Mouse (Mus musculus) heart, postnatal 0 days (tissue): ENCODE measurements around the gene Poln.

Source experiments
- CTCF ChIP-seq: IDR thresholded peaks from 2 replicates; pipeline ENCODE4 v1.5.1; 2016; ENCODE audit warnings: antibody characterized with exemption, control low read depth, low read depth
- EP300 ChIP-seq: IDR thresholded peaks from 2 replicates; pipeline ENCODE4 v1.6.1; 2016; ENCODE audit warnings: antibody characterized with exemption, low read depth

DNA sequence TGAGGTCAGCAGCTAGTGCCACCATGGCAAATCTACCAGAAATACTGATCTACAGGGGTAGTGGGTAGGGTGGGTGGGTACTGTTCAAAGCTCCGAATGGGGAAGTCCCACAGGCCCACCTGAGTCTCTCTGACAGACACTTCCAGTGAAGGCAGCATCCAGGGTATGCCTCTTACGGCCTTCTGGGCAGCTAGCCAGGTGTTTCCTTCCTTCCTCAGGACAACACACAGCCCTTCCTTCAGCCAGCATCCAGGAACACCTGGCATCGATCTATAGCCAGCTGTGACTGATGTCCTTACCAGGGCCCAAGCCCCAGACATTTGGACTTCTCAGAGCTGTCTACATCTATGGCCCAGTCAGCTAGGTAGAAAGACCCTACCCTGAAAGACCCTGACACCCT is 13.2 kb upstream of the Poln start:
- TF ChIP-seq EP300 (no peak), CTCF (no peak)
